Mouse (Mus musculus): ENCODE measurements around the gene Tbk1. TPM values are rescaled to one million over a fixed set of nuclear protein-coding genes. Genes with fewer than 3 reads are reported as not detected.

Gene Tbk1
- polyA plus RNA-seq, 1 experiment from 2014 or later = 29.8 TPM

GRCm38 (mm10) chr10:121568026-121568425 is 18.6 kb downstream of the Tbk1 start:
- H3K27ac ChIP-seq (ENCODE audit: low read depth, low read length) = no peak overlapping the region
- H3K4me1 ChIP-seq (ENCODE audit: control insufficient read depth, insufficient read depth, low read depth, low read length) = peaks cover 11% of the 10 kb centered on the region
- H3K36me3 ChIP-seq (ENCODE audit: control insufficient read depth, insufficient read depth, low read length) = peaks cover 35% of the 10 kb centered on the region
- no peaks in the 10 kb centered on the region for H3K9me3 ChIP-seq (ENCODE audit: control insufficient read depth, low read length)
- H3K9ac ChIP-seq (ENCODE audit: low read depth, low read length) = no peak overlapping the region
- ATAC-seq = no peak
- no peak overlapping the region for H3K4me3 ChIP-seq (ENCODE audit: low read length)
- no peaks in the 10 kb centered on the region for H3K27me3 ChIP-seq (replicated peaks; ENCODE audit: control insufficient read depth, insufficient read depth, low read length)
- 96% methylated on average over 10 of the region's 10 CpGs for WGBS
- no peak overlapping the region for H3K4me2 ChIP-seq (ENCODE audit: low read length)

GRCm38 (mm10) chr10:121564447-121564846 is 22.1 kb downstream of the Tbk1 start:
- no peak overlapping the region for H3K4me2 ChIP-seq (ENCODE audit: low read length)
- H3K9ac ChIP-seq (ENCODE audit: low read depth, low read length) = no peak overlapping the region
- WGBS = 95% methylated on average over 8 of the region's 8 CpGs
- H3K27ac ChIP-seq (ENCODE audit: low read depth, low read length) = no peak overlapping the region
- H3K4me1 ChIP-seq (ENCODE audit: control insufficient read depth, insufficient read depth, low read depth, low read length) = peaks cover 7% of the 10 kb centered on the region
- no peaks in the 10 kb centered on the region for H3K27me3 ChIP-seq (replicated peaks; ENCODE audit: control insufficient read depth, insufficient read depth, low read length)
- peaks cover 25% of the 10 kb centered on the region for H3K36me3 ChIP-seq (ENCODE audit: control insufficient read depth, insufficient read depth, low read length)
- ATAC-seq = no peak
- H3K4me3 ChIP-seq (ENCODE audit: low read length) = no peak overlapping the region
- H3K9me3 ChIP-seq (ENCODE audit: control insufficient read depth, low read length) = no peaks in the 10 kb centered on the region

- peaks cover 28% of the 10 kb centered on the region for H3K36me3 ChIP-seq (ENCODE audit: control insufficient read depth, insufficient read depth, low read length)
- ATAC-seq = no peak
- no peak overlapping the region for H3K4me2 ChIP-seq (ENCODE audit: low read length)
- WGBS = 73% methylated on average over 2 of the region's 2 CpGs
- no peaks in the 10 kb centered on the region for H3K27me3 ChIP-seq (replicated peaks; ENCODE audit: control insufficient read depth, insufficient read depth, low read length)
- no peak overlapping the region for H3K4me3 ChIP-seq (ENCODE audit: low read length)
- no peaks in the 10 kb centered on the region for H3K9me3 ChIP-seq (ENCODE audit: control insufficient read depth, low read length)
- H3K9ac ChIP-seq (ENCODE audit: low read depth, low read length) = no peak overlapping the region
- no peaks in the 10 kb centered on the region for H3K4me1 ChIP-seq (ENCODE audit: control insufficient read depth, insufficient read depth, low read depth, low read length)
- no peak overlapping the region for H3K27ac ChIP-seq (ENCODE audit: low read depth, low read length)
Observed at GRCm38 (mm10) chr10:121558231-121558630, 28.4 kb downstream of the Tbk1 start.

- Histone ChIP-seq H3K4me1 (ENCODE audit: control insufficient read depth, insufficient read depth, low read depth, low read length) (no peaks in the 10 kb centered on the region), H3K36me3 (ENCODE audit: control insufficient read depth, insufficient read depth, low read length) (peaks cover 37% of the 10 kb centered on the region)
- 78% methylated on average over 6 of the region's 6 CpGs for WGBS
Observed at GRCm38 (mm10) chr10:121556263-121556662, 30.3 kb downstream of the Tbk1 start.

DNA sequence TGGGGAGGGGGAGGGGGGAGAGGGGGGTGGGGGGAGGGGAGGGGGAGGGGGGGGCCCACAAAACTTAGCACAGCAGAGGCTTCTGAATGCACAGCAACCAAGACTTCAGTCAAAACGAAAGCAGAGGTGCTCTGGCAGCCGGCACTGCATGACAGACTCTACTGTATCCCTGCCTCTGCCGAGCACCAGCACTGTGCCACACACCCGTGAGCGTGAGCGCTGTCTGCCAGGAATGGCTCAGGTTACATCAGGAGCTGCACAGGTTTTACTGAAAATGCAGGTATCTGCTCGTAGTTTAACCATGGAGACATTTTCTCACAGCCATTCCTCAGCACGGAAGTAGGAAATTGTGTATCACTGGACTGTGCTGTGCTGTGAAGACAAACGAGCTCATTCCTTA is 36.3 kb downstream of the Tbk1 start:
- Histone ChIP-seq H3K36me3 (ENCODE audit: control insufficient read depth, insufficient read depth, low read length) (peaks cover 45% of the 10 kb centered on the region), H3K27ac (ENCODE audit: low read depth, low read length) (no peak overlapping the region), H3K4me3 (ENCODE audit: low read length) (no peak overlapping the region), H3K27me3 (replicated peaks; ENCODE audit: control insufficient read depth, insufficient read depth, low read length) (no peaks in the 10 kb centered on the region), H3K9me3 (ENCODE audit: control insufficient read depth, low read length) (no peaks in the 10 kb centered on the region), H3K4me1 (ENCODE audit: control insufficient read depth, insufficient read depth, low read depth, low read length) (no peaks in the 10 kb centered on the region), H3K4me2 (ENCODE audit: low read length) (no peak overlapping the region), H3K9ac (ENCODE audit: low read depth, low read length) (no peak overlapping the region)
- ATAC-seq = no peak
- 90% methylated on average over 9 of the region's 9 CpGs for WGBS

More at GRCm38 (mm10) chr10:121556263-121556662, 30.3 kb downstream of the Tbk1 start:
- Histone ChIP-seq H3K4me3 (ENCODE audit: low read length) (no peak overlapping the region), H3K27ac (ENCODE audit: low read depth, low read length) (no peak overlapping the region), H3K4me2 (ENCODE audit: low read length) (no peak overlapping the region), H3K9me3 (ENCODE audit: control insufficient read depth, low read length) (no peaks in the 10 kb centered on the region), H3K27me3 (replicated peaks; ENCODE audit: control insufficient read depth, insufficient read depth, low read length) (no peaks in the 10 kb centered on the region), H3K9ac (ENCODE audit: low read depth, low read length) (no peak overlapping the region)
- ATAC-seq = no peak

DNA sequence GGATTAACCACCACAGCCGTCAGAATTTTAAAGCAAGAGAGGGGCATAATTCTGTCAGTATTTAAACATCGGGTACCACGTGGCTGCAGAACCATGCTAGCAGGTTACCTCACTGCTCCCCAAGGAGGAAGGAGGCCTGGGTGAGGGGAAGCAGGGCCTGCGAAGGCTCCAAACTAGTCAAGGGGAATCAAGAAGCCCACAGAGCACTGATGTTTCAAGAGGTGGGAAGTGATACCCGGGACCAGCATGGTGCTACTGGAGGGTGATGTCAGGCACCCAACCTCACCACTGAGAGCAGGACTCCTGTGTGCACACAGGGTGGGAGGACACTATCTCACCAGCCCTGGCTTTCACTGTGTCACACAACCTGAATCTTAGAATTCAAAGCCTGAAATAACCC is 36.9 kb downstream of the Tbk1 start:
- no peaks in the 10 kb centered on the region for H3K9me3 ChIP-seq (ENCODE audit: control insufficient read depth, low read length)
- H3K36me3 ChIP-seq (ENCODE audit: control insufficient read depth, insufficient read depth, low read length) = peaks cover 43% of the 10 kb centered on the region
- no peaks in the 10 kb centered on the region for H3K4me1 ChIP-seq (ENCODE audit: control insufficient read depth, insufficient read depth, low read depth, low read length)
- H3K9ac ChIP-seq (ENCODE audit: low read depth, low read length) = no peak overlapping the region
- H3K27ac ChIP-seq (ENCODE audit: low read depth, low read length) = no peak overlapping the region
- H3K27me3 ChIP-seq (replicated peaks; ENCODE audit: control insufficient read depth, insufficient read depth, low read length) = no peaks in the 10 kb centered on the region
- no peak overlapping the region for H3K4me3 ChIP-seq (ENCODE audit: low read length)
- WGBS = 94% methylated on average over 5 of the region's 5 CpGs
- ATAC-seq = no peak
- no peak overlapping the region for H3K4me2 ChIP-seq (ENCODE audit: low read length)

DNA sequence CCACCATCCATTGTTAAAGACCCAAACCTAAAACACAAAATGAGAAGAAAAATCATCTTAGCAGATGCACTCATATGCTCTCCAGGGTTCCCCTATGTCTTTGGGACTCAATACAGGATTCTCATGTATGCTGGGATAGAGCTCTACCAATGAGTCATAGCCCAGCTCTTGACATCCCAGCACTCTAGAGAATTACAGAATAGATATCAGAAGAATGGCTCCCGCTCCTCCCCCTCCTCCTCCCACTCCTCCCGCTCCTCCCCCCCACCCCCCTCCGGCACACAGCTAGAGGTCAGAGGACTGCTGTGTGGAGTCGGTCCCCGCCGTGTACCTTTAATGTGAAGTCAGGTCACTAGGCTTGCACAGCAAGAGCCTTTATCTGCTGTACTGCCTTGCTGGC is 39.4 kb downstream of the Tbk1 start:
- no peak overlapping the region for H3K4me3 ChIP-seq (ENCODE audit: low read length)

DNA sequence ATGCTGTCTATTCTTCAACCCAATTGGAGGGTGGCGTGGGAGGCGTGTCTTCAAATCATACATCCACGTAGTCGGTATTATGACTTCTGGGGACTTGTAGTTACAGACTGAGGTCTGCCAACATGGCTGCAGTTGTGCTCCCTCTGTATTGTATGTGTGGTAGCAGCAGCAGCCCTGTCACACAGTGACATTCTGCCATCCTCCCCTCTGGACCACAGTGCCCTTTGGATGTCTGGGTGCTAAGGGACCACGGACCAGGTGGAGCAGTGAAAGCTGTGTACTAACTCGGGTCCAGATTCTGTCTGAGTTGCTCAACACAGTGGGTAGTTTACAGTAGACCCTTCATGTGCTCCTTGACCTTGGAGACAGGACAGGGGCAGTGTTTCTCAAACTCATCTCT is 43.0 kb downstream of the Tbk1 start:
- no peak for ATAC-seq
- Histone ChIP-seq H3K27me3 (replicated peaks; ENCODE audit: control insufficient read depth, insufficient read depth, low read length) (no peaks in the 10 kb centered on the region), H3K4me3 (ENCODE audit: low read length) (no peak overlapping the region), H3K9ac (ENCODE audit: low read depth, low read length) (no peak overlapping the region), H3K9me3 (ENCODE audit: control insufficient read depth, low read length) (no peaks in the 10 kb centered on the region), H3K27ac (ENCODE audit: low read depth, low read length) (no peak overlapping the region), H3K4me1 (ENCODE audit: control insufficient read depth, insufficient read depth, low read depth, low read length) (no peaks in the 10 kb centered on the region), H3K36me3 (ENCODE audit: control insufficient read depth, insufficient read depth, low read length) (0 out of 2 replicates have a peak, but pooled peaks cover 9% of the 10 kb centered on the region), H3K4me2 (ENCODE audit: low read length) (no peak overlapping the region)
- 96% methylated on average over 6 of the region's 6 CpGs for WGBS

More for the DNA sequence above, 39.4 kb downstream of the Tbk1 start:
- peaks cover 26% of the 10 kb centered on the region for H3K36me3 ChIP-seq (ENCODE audit: control insufficient read depth, insufficient read depth, low read length)
- no peaks in the 10 kb centered on the region for H3K27me3 ChIP-seq (replicated peaks; ENCODE audit: control insufficient read depth, insufficient read depth, low read length)
- H3K9me3 ChIP-seq (ENCODE audit: control insufficient read depth, low read length) = no peaks in the 10 kb centered on the region
- WGBS = 72% methylated on average over 6 of the region's 6 CpGs
- no peak overlapping the region for H3K27ac ChIP-seq (ENCODE audit: low read depth, low read length)
- no peaks in the 10 kb centered on the region for H3K4me1 ChIP-seq (ENCODE audit: control insufficient read depth, insufficient read depth, low read depth, low read length)
- no peak overlapping the region for H3K4me2 ChIP-seq (ENCODE audit: low read length)
- no peak overlapping the region for H3K9ac ChIP-seq (ENCODE audit: low read depth, low read length)
- no peak for ATAC-seq

DNA sequence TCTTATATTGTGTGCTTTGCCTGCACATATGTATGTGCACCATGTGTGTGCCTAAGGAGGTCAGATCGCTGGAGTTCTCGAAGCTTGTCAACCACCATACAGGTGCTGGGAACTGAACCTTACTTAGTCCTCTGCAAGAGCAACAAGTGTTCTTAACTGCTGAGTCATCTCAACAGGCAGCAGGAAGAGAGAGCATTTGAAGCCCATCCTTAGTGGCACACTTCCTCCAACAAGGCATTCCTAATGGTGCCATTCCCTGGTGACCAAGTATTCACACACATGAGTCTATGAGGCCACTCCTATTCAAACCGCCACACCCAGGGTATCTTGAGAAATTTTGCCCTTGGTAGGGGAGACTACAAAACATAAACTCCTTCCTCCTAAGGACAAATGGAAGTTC is 44.4 kb downstream of the Tbk1 start:
- no peak overlapping the region for H3K4me3 ChIP-seq (ENCODE audit: low read length)
- 98% methylated on average over 3 of the region's 3 CpGs for WGBS
- H3K4me2 ChIP-seq (ENCODE audit: low read length) = no peak overlapping the region
- no peak overlapping the region for H3K9ac ChIP-seq (ENCODE audit: low read depth, low read length)
- H3K4me1 ChIP-seq (ENCODE audit: control insufficient read depth, insufficient read depth, low read depth, low read length) = no peaks in the 10 kb centered on the region
- H3K27ac ChIP-seq (ENCODE audit: low read depth, low read length) = no peak overlapping the region
- no peaks in the 10 kb centered on the region for H3K27me3 ChIP-seq (replicated peaks; ENCODE audit: control insufficient read depth, insufficient read depth, low read length)
- H3K9me3 ChIP-seq (ENCODE audit: control insufficient read depth, low read length) = no peaks in the 10 kb centered on the region
- ATAC-seq = no peak
- H3K36me3 ChIP-seq (ENCODE audit: control insufficient read depth, insufficient read depth, low read length) = 0 out of 2 replicates have a peak, but pooled peaks cover 9% of the 10 kb centered on the region

GRCm38 (mm10) chr10:121534995-121535394 is 51.6 kb downstream of the Tbk1 start:
- Histone ChIP-seq H3K36me3 (ENCODE audit: control insufficient read depth, insufficient read depth, low read length) (no peaks in the 10 kb centered on the region), H3K27me3 (replicated peaks; ENCODE audit: control insufficient read depth, insufficient read depth, low read length) (no peaks in the 10 kb centered on the region), H3K4me1 (ENCODE audit: control insufficient read depth, insufficient read depth, low read depth, low read length) (no peaks in the 10 kb centered on the region; the same call in 1 of the 2 replicates), H3K9ac (ENCODE audit: low read depth, low read length) (no peak overlapping the region), H3K4me2 (ENCODE audit: low read length) (no peak overlapping the region), H3K4me3 (ENCODE audit: low read length) (no peak overlapping the region), H3K9me3 (ENCODE audit: control insufficient read depth, low read length) (no peaks in the 10 kb centered on the region), H3K27ac (ENCODE audit: low read depth, low read length) (no peak overlapping the region)
- 73% methylated on average over 4 of the region's 4 CpGs for WGBS
- ATAC-seq = no peak

Measured in hindbrain, embryonic 16.5 days (tissue).